In the genomic region with DNA sequence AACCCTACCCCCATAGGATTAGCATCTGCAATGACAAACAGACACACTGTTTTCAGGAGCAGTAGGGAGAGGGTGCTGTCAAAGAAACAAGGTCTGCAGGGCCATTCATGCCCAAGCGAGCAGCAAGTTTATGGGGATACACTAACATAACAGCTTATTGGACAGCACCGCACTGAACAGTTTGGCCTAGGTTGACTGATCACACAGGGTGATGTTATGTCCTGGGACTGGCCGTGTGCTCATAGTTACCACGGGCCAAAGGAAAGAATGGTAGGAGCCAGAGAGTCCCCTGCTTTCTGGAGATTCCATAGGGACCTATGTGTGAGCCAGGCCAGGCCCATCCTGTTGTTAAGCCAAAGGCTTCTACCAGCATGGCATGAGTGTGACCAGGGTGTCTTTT, we compare ENCODE assay signal across 14 mouse cellular contexts.
DNase-seq lines count a peak whose midpoint lies in the region; ATAC-seq and TF ChIP-seq lines count a peak whose summit lies in the region.
"Had no signal": no experiment of that assay in that cellular context is flagged by ENCODE, and none has a peak within 500 bp of the region (broad histone marks: within the 10 kb centered on the region; RNA-seq: fewer than 3 reads in every experiment).

No protein-coding gene starts in this region.

- no peak for TF ChIP-seq POLR2A in olfactory bulb, adult 2 months (IDR thresholded peaks at IDR 0.05; ENCODE audit: insufficient read depth, low read depth, low read length)

- H3K27me3 ChIP-seq in hindbrain, embryonic 13.5 days = no peaks in the 10 kb centered on the region
- H3K27me3 ChIP-seq in hindbrain, embryonic 11.5 days (ENCODE audit: control insufficient read depth, insufficient read depth, low read length) = no peaks in the 10 kb centered on the region
- no peaks in the 10 kb centered on the region for H3K27me3 ChIP-seq in midbrain, embryonic 15.5 days (replicated peaks)
- no peaks in the 10 kb centered on the region for H3K27me3 ChIP-seq in midbrain, postnatal 0 days (ENCODE audit: insufficient read depth, low read length)
- no peaks in the 10 kb centered on the region for H3K27me3 ChIP-seq in limb, embryonic 10.5 days (ENCODE audit: low read depth, poor library complexity, severe bottlenecking)
- H3K27me3 ChIP-seq: heart, embryonic 13.5 days; Patski had no signal

- no peaks in the 10 kb centered on the region for H3K36me3 ChIP-seq in hindbrain, embryonic 13.5 days
- H3K36me3 ChIP-seq in hindbrain, embryonic 11.5 days (ENCODE audit: control insufficient read depth, insufficient read depth, low read length) = no peaks in the 10 kb centered on the region
- H3K36me3 ChIP-seq in midbrain, embryonic 15.5 days (replicated peaks) = no peaks in the 10 kb centered on the region
- H3K36me3 ChIP-seq in midbrain, postnatal 0 days (ENCODE audit: insufficient read depth, low read length) = no peaks in the 10 kb centered on the region
- H3K36me3 ChIP-seq in limb, embryonic 10.5 days = no peaks in the 10 kb centered on the region
- H3K36me3 ChIP-seq: heart, embryonic 13.5 days had no signal

- no peak overlapping the region for H3K4me3 ChIP-seq in hindbrain, embryonic 13.5 days
- no peak overlapping the region for H3K4me3 ChIP-seq in hindbrain, embryonic 11.5 days (ENCODE audit: low read depth, low read length)
- no peak overlapping the region for H3K4me3 ChIP-seq in midbrain, embryonic 15.5 days
- H3K4me3 ChIP-seq in midbrain, postnatal 0 days (ENCODE audit: low read depth, low read length) = no peak overlapping the region
- no peak overlapping the region for H3K4me3 ChIP-seq in limb, embryonic 10.5 days
- H3K4me3 ChIP-seq in olfactory bulb, adult 2 months (ENCODE audit: insufficient read depth, low read depth, low read length) = no peak overlapping the region
- H3K4me3 ChIP-seq: heart, embryonic 13.5 days had no signal

- ATAC-seq in hindbrain, embryonic 13.5 days (ENCODE audit: low FRiP score) = no peak
- no peak for ATAC-seq in hindbrain, embryonic 11.5 days (ENCODE audit: low FRiP score)
- ATAC-seq in midbrain, embryonic 15.5 days (replicated peaks) = no peak
- no peak; the same call in 1 of the 2 replicates for ATAC-seq in midbrain, postnatal 0 days (ENCODE audit: low FRiP score)
- ATAC-seq: intestine, postnatal 0 days; Patski had no signal

- no peaks in the 10 kb centered on the region for H3K9me3 ChIP-seq in hindbrain, embryonic 13.5 days
- no peaks in the 10 kb centered on the region for H3K9me3 ChIP-seq in hindbrain, embryonic 11.5 days (ENCODE audit: control insufficient read depth, low read length)
- H3K9me3 ChIP-seq in midbrain, embryonic 15.5 days = no peaks in the 10 kb centered on the region
- no peaks in the 10 kb centered on the region for H3K9me3 ChIP-seq in midbrain, postnatal 0 days (ENCODE audit: low read length)
- no peaks in the 10 kb centered on the region for H3K9me3 ChIP-seq in limb, embryonic 10.5 days (replicated peaks)
- H3K9me3 ChIP-seq: heart, embryonic 13.5 days had no signal

- H3K4me2 ChIP-seq in hindbrain, embryonic 13.5 days = no peak overlapping the region
- H3K4me2 ChIP-seq in hindbrain, embryonic 11.5 days (replicated peaks; ENCODE audit: low read depth, low read length) = no peak overlapping the region
- H3K4me2 ChIP-seq in midbrain, embryonic 15.5 days = no peak overlapping the region
- no peak overlapping the region for H3K4me2 ChIP-seq in midbrain, postnatal 0 days (ENCODE audit: low read depth, low read length, poor library complexity, severe bottlenecking)
- H3K4me2 ChIP-seq: heart, embryonic 13.5 days had no signal

- TF ChIP-seq CTCF in midbrain, postnatal 0 days (IDR thresholded peaks at IDR 0.05) = no peak
- TF ChIP-seq CTCF in olfactory bulb, adult 2 months (IDR thresholded peaks at IDR 0.05; ENCODE audit: insufficient read depth, low read depth, low read length) = no peak

- peak overlapping the region; percentile 83; the same call in 1 of the 2 replicates for H3K27ac ChIP-seq in hindbrain, embryonic 13.5 days
- no peak overlapping the region for H3K27ac ChIP-seq in hindbrain, embryonic 11.5 days (ENCODE audit: low read depth, low read length)
- peak overlapping the region; percentile 83 for H3K27ac ChIP-seq in midbrain, embryonic 15.5 days
- no peak overlapping the region for H3K27ac ChIP-seq in midbrain, postnatal 0 days (ENCODE audit: low read depth, low read length)
- 0 out of 2 replicates have a peak overlapping the region, but pooled peaks have one; percentile 81 for H3K27ac ChIP-seq in limb, embryonic 10.5 days
- peak overlapping the region; percentile 97 for H3K27ac ChIP-seq in olfactory bulb, adult 2 months (ENCODE audit: insufficient read depth, low read depth, low read length)
- H3K27ac ChIP-seq: heart, embryonic 13.5 days had no signal

- H3K4me1 ChIP-seq in hindbrain, embryonic 13.5 days (replicated peaks) = peaks cover 26% of the 10 kb centered on the region
- 0 out of 2 replicates have a peak, but pooled peaks cover 2% of the 10 kb centered on the region for H3K4me1 ChIP-seq in hindbrain, embryonic 11.5 days (replicated peaks; ENCODE audit: control insufficient read depth, insufficient read depth, low read length)
- peaks cover 22% of the 10 kb centered on the region for H3K4me1 ChIP-seq in midbrain, embryonic 15.5 days
- peaks cover 19% of the 10 kb centered on the region for H3K4me1 ChIP-seq in midbrain, postnatal 0 days (ENCODE audit: insufficient read depth, low read length)
- peaks cover 27% of the 10 kb centered on the region for H3K4me1 ChIP-seq in limb, embryonic 10.5 days
- H3K4me1 ChIP-seq in olfactory bulb, adult 2 months (ENCODE audit: control insufficient read depth, insufficient read depth, low read length) = peaks cover 36% of the 10 kb centered on the region

- H3K9ac ChIP-seq in hindbrain, embryonic 13.5 days = no peak overlapping the region
- no peak overlapping the region for H3K9ac ChIP-seq in hindbrain, embryonic 11.5 days (ENCODE audit: low read depth, low read length)
- no peak overlapping the region for H3K9ac ChIP-seq in midbrain, embryonic 15.5 days
- H3K9ac ChIP-seq in midbrain, postnatal 0 days (replicated peaks; ENCODE audit: low read length, poor library complexity, severe bottlenecking) = no peak overlapping the region
- H3K9ac ChIP-seq: heart, embryonic 13.5 days had no signal

- WGBS in hindbrain, embryonic 13.5 days = 94% methylated on average over 4 of the region's 4 CpGs
- WGBS in hindbrain, embryonic 11.5 days = 88% methylated on average over 4 of the region's 4 CpGs
- WGBS in midbrain, embryonic 15.5 days = 96% methylated on average over 4 of the region's 4 CpGs
- 96% methylated on average over 4 of the region's 4 CpGs for WGBS in midbrain, postnatal 0 days
- WGBS in limb, embryonic 10.5 days = 86% methylated on average over 4 of the region's 4 CpGs
- WGBS in olfactory bulb, adult 2 months = 88% methylated on average over 4 of the region's 4 CpGs

- no peak for DNase-seq in hindbrain, embryonic 11.5 days (ENCODE audit: low spot score)
- DNase-seq in midbrain, postnatal 0 days (ENCODE audit: low spot score) = no peak
- no peak for DNase-seq in limb, embryonic 10.5 days (ENCODE audit: low spot score)
- no peak for DNase-seq in frontal cortex, adult 2 months (ENCODE audit: extremely low spot score in 1 of 2, low spot score in 1 of 2)
- DNase-seq: adrenal gland, postnatal 36 days; heart, postnatal 36 days; kidney, postnatal 10 days; lung, adult 18-20 months had no signal

Comparison
In these comparisons a context has a peak if more than half of its experiments do, and no peak if none do; other contexts are left out.
1. H3K27ac ChIP-seq: peak in hindbrain, embryonic 13.5 days (single experiment), midbrain, embryonic 15.5 days (single experiment), limb, embryonic 10.5 days (single experiment) and olfactory bulb, adult 2 months (single experiment); none in hindbrain, embryonic 11.5 days (single experiment) and midbrain, postnatal 0 days (single experiment).